Mouse (Mus musculus): Measurements from ENCODE around the gene Lrrc23. TPM values are rescaled to one million over a fixed set of nuclear protein-coding genes. Genes with fewer than 3 reads are reported as not detected.

Gene Lrrc23
- polyA plus RNA-seq, 1 experiment = 0.13 TPM

- no peaks in the 10 kb centered on the region for H3K27me3 ChIP-seq (ENCODE audit: control insufficient read depth, insufficient read depth, insufficient read length)
- no peak for TF ChIP-seq USF1 (IDR thresholded peaks at IDR 0.05; ENCODE audit: low read depth)
- TF ChIP-seq POLR2A (IDR thresholded peaks at IDR 0.05; ENCODE audit: insufficient read length, low read depth) = no peak
- TF ChIP-seq POLR2AphosphoS2 (IDR thresholded peaks at IDR 0.05; ENCODE audit: insufficient read length, low read depth) = no peak
- no peak for TF ChIP-seq MAX (IDR thresholded peaks at IDR 0.05; ENCODE audit: low read depth)
- H3K36me3 ChIP-seq (ENCODE audit: control insufficient read depth, insufficient read depth) = no peaks in the 10 kb centered on the region
- H3K4me3 ChIP-seq = peak overlapping the region; percentile 67
- no peaks in the 10 kb centered on the region for H3K79me2 ChIP-seq (ENCODE audit: control insufficient read depth, insufficient read depth)
- H3K4me2 ChIP-seq (ENCODE audit: low read depth) = peak overlapping the region; percentile 89
- no peak overlapping the region for H3ac ChIP-seq (ENCODE audit: control insufficient read depth, insufficient read length)
Measured at GRCm38 (mm10) chr6:124739231-124739796, 40.2 kb downstream of the Lrrc23 start.

- Histone ChIP-seq H3K36me3 (ENCODE audit: control insufficient read depth, insufficient read depth) (no peaks in the 10 kb centered on the region), H3K4me3 (peak within 1 kb of the TSS; percentile 67), H3K4me2 (ENCODE audit: low read depth) (peak within 1 kb of the TSS; percentile 89), H3K27me3 (ENCODE audit: control insufficient read depth, insufficient read depth, insufficient read length) (no peaks in the 10 kb centered on the region), H3K79me2 (ENCODE audit: control insufficient read depth, insufficient read depth) (no peaks in the 10 kb centered on the region), H3ac (ENCODE audit: control insufficient read depth, insufficient read length) (no peak within 1 kb of the TSS)
- TF ChIP-seq MYOD1 (IDR thresholded peaks at IDR 0.05; ENCODE audit: control insufficient read depth in 1 of 3, insufficient read length in 2 of 3, low read depth in 2 of 3) (peak in 1 of 3 experiments; percentile 32), MYOG (IDR thresholded peaks at IDR 0.05; ENCODE audit: control insufficient read depth in 1 of 3, insufficient read depth in 1 of 3, insufficient read length in 2 of 3, low read depth in 2 of 3) (peak in 1 of 3 experiments; percentile 42), TCF12 (IDR thresholded peaks at IDR 0.05; ENCODE audit: insufficient read depth, poor library complexity, severe bottlenecking) (no peak)
Measured at GRCm38 (mm10) chr6:124738511-124739023, 41.0 kb downstream of the Lrrc23 start, which contains the start of gene Ptpn6. Gene Ptpn6 (minus strand): TSS chr6:124738714.

GRCm38 (mm10) chr6:124737040-124737439, 42.5 kb downstream of the Lrrc23 start:
- H3K27me3 ChIP-seq (ENCODE audit: control insufficient read depth, insufficient read depth, insufficient read length) = no peaks in the 10 kb centered on the region
- no peak overlapping the region for H3ac ChIP-seq (ENCODE audit: control insufficient read depth, insufficient read length)
- H3K79me2 ChIP-seq (ENCODE audit: control insufficient read depth, insufficient read depth) = no peaks in the 10 kb centered on the region
- no peak overlapping the region for H3K4me2 ChIP-seq (ENCODE audit: low read depth)
- TF ChIP-seq MYOD1 (IDR thresholded peaks at IDR 0.05; ENCODE audit: control insufficient read depth in 1 of 3, insufficient read length in 2 of 3, low read depth in 2 of 3) (no peak), POLR2AphosphoS2 (IDR thresholded peaks at IDR 0.05; ENCODE audit: insufficient read length, low read depth) (no peak), TCF3 (IDR thresholded peaks at IDR 0.05; ENCODE audit: insufficient read length, low read depth) (no peak), MAX (IDR thresholded peaks at IDR 0.05; ENCODE audit: low read depth) (no peak), USF1 (IDR thresholded peaks at IDR 0.05; ENCODE audit: low read depth) (no peak), MYOG (IDR thresholded peaks at IDR 0.05; ENCODE audit: control insufficient read depth in 1 of 3, insufficient read depth in 1 of 3, insufficient read length in 2 of 3, low read depth in 2 of 3) (no peak), E2F4 (IDR thresholded peaks at IDR 0.05; ENCODE audit: insufficient read depth) (no peak), CEBPB (IDR thresholded peaks at IDR 0.05; ENCODE audit: insufficient read depth, poor library complexity, severe bottlenecking) (no peak), SRF (IDR thresholded peaks at IDR 0.05; ENCODE audit: control insufficient read depth, insufficient read length, low read depth) (no peak), TCF12 (IDR thresholded peaks at IDR 0.05; ENCODE audit: insufficient read depth, poor library complexity, severe bottlenecking) (no peak), REST (IDR thresholded peaks at IDR 0.05; ENCODE audit: insufficient read depth, insufficient read length) (no peak)
- H3K4me3 ChIP-seq = no peak overlapping the region
- H3K36me3 ChIP-seq (ENCODE audit: control insufficient read depth, insufficient read depth) = no peaks in the 10 kb centered on the region

- H3K79me2 ChIP-seq (ENCODE audit: control insufficient read depth, insufficient read depth) = no peaks in the 10 kb centered on the region
- no peaks in the 10 kb centered on the region for H3K36me3 ChIP-seq (ENCODE audit: control insufficient read depth, insufficient read depth)
- no peak overlapping the region for H3K4me3 ChIP-seq
- H3ac ChIP-seq (ENCODE audit: control insufficient read depth, insufficient read length) = no peak overlapping the region
- no peak overlapping the region for H3K4me2 ChIP-seq (ENCODE audit: low read depth)
- no peak for TF ChIP-seq TCF12 (IDR thresholded peaks at IDR 0.05; ENCODE audit: insufficient read depth, poor library complexity, severe bottlenecking)
- TF ChIP-seq TCF3 (IDR thresholded peaks at IDR 0.05; ENCODE audit: insufficient read length, low read depth) = no peak
- TF ChIP-seq SRF (IDR thresholded peaks at IDR 0.05; ENCODE audit: control insufficient read depth, insufficient read length, low read depth) = no peak
- no peak for TF ChIP-seq USF1 (IDR thresholded peaks at IDR 0.05; ENCODE audit: low read depth)
- H3K27me3 ChIP-seq (ENCODE audit: control insufficient read depth, insufficient read depth, insufficient read length) = no peaks in the 10 kb centered on the region
Measured at GRCm38 (mm10) chr6:124734417-124734816, 45.1 kb downstream of the Lrrc23 start.

- no peak overlapping the region for H3ac ChIP-seq (ENCODE audit: control insufficient read depth, insufficient read length)
- H3K4me2 ChIP-seq (ENCODE audit: low read depth) = no peak overlapping the region
- no peaks in the 10 kb centered on the region for H3K79me2 ChIP-seq (ENCODE audit: control insufficient read depth, insufficient read depth)
- H3K27me3 ChIP-seq (ENCODE audit: control insufficient read depth, insufficient read depth, insufficient read length) = no peaks in the 10 kb centered on the region
- H3K4me3 ChIP-seq = no peak overlapping the region
- H3K36me3 ChIP-seq (ENCODE audit: control insufficient read depth, insufficient read depth) = no peaks in the 10 kb centered on the region
- no peak for TF ChIP-seq TCF3 (IDR thresholded peaks at IDR 0.05; ENCODE audit: insufficient read length, low read depth)
- TF ChIP-seq POLR2A (IDR thresholded peaks at IDR 0.05; ENCODE audit: insufficient read length, low read depth) = no peak
- TF ChIP-seq MYOG (IDR thresholded peaks at IDR 0.05; ENCODE audit: control insufficient read depth in 1 of 3, insufficient read depth in 1 of 3, insufficient read length in 2 of 3, low read depth in 2 of 3) = no peak
- TF ChIP-seq SRF (IDR thresholded peaks at IDR 0.05; ENCODE audit: control insufficient read depth, insufficient read length, low read depth) = no peak
- no peak for TF ChIP-seq POLR2AphosphoS2 (IDR thresholded peaks at IDR 0.05; ENCODE audit: insufficient read length, low read depth)
- TF ChIP-seq CEBPB (IDR thresholded peaks at IDR 0.05; ENCODE audit: insufficient read depth, poor library complexity, severe bottlenecking) = no peak
- TF ChIP-seq MYOD1 (IDR thresholded peaks at IDR 0.05; ENCODE audit: control insufficient read depth in 1 of 3, insufficient read length in 2 of 3, low read depth in 2 of 3) = no peak
- TF ChIP-seq E2F4 (IDR thresholded peaks at IDR 0.05; ENCODE audit: insufficient read depth) = no peak
- no peak for TF ChIP-seq TCF12 (IDR thresholded peaks at IDR 0.05; ENCODE audit: insufficient read depth, poor library complexity, severe bottlenecking)
- no peak for TF ChIP-seq MAX (IDR thresholded peaks at IDR 0.05; ENCODE audit: low read depth)
- TF ChIP-seq USF1 (IDR thresholded peaks at IDR 0.05; ENCODE audit: low read depth) = no peak
- TF ChIP-seq REST (IDR thresholded peaks at IDR 0.05; ENCODE audit: insufficient read depth, insufficient read length) = no peak
Measured at GRCm38 (mm10) chr6:124732476-124733370, 46.8 kb downstream of the Lrrc23 start.

Data from myocyte (in vitro differentiated cells).